Mouse (Mus musculus) kidney, adult 18-20 months (tissue): Measurements from ENCODE around the gene Polr2b.

ENCODE experiments used
- DNase-seq: peaks from one replicate; pipeline ENCODE4 v3.0.0; 2021

Polr2b gene

DNA sequence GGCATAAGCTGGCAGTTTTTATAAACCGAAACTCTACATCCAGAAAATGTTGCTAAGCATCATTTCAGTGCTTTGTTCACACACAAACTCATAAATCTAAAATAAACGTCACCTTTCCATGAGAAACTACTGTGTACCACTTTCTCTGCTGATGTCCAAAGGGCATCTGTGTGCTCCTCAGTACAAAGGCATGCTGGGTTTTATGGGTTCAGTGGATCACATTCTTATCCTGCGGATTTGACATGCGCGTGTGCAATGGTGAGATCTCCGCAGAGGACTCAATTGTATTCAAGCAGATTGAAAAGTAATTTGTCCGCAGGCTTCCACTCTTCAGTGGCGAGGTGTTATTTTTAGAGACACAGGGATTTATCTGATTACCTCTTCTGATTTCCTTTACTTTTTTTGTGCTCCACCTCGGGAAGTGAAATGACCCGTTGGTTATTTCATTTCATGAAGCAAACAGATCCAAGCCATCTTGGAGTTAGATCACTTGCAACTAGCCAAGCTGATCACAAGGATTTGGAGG is 83.2 kb downstream of the Polr2b start:
- DNase-seq, result no peak

DNA sequence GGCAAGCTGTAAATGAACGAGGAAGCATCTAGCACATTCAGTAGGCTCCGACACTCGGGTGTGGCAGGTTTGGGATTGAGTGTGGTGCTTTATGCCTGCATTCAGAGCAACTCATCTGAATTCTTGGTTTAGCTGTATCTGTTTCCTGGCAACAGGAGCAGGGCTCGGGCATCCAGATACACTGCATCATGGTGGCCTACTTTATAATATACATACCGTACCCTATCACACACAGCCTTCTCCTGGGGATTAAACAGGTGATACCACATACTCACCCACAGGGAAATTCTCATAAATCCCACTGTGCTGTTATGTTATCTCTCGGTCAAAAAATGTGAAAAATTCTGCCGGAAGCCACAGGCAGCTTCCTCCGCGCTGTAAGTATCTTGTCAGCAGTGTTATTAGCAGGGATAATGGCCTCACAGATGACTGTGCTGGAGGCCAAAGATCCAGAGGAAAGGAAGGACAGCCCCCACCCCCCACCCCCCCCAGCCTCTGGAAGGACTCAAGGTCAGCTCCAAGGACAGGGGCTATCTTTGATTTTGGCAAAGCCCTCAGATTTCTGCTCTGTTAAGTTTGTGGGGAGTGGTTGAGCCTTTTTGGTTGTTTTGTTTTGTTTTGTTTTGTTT is 84.2 kb downstream of the Polr2b start:
- no peak for DNase-seq

DNA sequence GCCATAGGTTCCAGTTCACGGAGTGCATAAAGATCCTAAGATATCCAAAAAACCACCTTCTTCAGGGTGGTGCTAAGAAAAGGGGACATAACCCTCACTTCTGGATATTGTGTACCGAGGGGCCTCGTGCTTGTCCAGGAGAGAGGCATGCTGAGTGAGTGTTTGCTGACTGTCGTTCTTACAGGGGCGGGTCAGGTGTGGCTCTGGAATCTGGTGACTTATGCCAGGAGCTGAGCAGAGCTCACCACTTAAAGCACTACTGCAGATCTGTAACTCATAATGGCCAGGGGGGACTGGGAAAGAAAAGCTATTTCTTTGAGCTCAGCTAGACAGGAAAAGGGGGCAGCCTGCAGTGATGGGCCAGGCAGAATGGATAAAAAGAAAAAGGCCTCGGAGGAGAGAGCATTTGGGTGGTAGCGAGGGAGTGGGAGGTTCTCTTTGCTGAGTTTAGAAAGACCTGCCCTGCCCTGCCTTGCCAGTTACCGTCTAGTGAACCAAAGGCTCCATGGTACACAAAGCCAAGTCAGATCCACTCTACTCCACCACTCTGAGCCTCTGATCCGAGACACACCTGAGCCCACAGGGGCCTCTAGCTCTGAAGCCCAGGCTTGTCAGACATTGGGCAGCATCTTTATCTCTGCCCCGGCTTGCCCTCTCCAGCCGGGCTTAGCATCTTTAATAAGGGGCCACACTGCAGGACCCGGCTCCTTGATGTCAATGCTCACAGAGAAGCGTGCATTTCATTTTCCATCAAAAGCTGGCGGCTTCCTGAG is 88.5 kb downstream of the Polr2b start:
- DNase-seq, result peak; percentile 53
